Mouse (Mus musculus) cerebellum, adult 11 months (tissue): ENCODE measurements around the gene Bsdc1.
"Not testable (repeated sequence)": the region's sequence is repeated elsewhere in the genome, so short reads cannot be mapped to it uniquely, and the experiment has no call there.

Experiments used
- DNase-seq: peaks from one replicate; pipeline ENCODE4 v3.0.0; 2022

Bsdc1 gene

DNA sequence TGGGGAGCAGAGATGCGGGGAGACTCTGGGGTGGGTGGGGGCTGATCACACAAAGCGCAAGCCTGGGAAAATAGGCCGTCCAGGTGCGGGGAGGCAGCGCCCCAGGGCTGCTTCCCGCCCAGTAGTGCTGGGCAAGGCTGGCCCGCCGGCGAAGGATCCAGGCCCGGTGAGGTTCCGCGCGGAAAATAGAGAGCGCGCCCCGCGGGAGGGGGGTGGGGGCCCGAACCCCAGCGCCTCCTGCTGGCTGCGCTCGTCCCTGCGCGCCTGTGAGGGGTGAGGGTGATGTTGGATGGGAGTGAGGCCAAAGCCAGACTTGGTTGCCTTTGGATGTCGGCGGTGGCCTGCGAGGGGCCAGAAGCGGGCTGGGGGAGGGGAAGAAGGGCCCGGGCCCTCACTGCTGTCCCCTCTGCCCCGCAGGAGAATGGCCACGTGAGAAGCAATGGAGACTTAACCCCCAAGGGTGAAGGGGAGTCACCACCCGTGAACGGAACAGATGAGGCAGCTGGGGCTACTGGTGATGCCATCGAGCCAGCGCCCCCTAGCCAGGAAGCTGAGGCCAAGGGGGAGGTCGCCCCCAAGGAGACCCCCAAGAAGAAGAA, 53.0 kb downstream of the Bsdc1 start:
- DNase-seq, result no peak

- DNase-seq, result no peak
These were observed 55.5 kb downstream of the Bsdc1 start for GRCm38 (mm10) chr4:129516925-129517324.

GRCm38 (mm10) chr4:129518519-129518918, 57.1 kb downstream of the Bsdc1 start:
- no peak for DNase-seq

- DNase-seq, result no peak
These were observed 64.0 kb downstream of the Bsdc1 start for GRCm38 (mm10) chr4:129525338-129525737.

DNA sequence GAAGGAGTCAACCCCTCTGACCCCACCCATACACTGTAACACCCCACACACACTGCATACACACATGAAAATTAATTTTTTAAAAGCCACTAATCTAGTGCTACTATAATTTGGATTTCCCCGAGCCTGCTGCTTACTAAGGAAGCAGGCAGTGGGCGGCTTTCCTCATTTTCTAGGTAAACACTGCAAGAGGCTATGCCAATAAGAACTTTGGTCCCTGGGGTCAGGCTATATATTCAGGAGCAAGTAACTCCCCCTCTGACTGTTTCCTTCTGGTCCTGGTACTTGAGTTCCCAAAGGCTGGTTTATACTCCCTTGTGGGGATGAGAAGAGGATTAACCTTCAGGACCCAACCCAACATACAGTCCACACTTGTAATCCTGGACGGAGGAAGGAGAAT, 64.5 kb downstream of the Bsdc1 start:
- no peak for DNase-seq

DNA sequence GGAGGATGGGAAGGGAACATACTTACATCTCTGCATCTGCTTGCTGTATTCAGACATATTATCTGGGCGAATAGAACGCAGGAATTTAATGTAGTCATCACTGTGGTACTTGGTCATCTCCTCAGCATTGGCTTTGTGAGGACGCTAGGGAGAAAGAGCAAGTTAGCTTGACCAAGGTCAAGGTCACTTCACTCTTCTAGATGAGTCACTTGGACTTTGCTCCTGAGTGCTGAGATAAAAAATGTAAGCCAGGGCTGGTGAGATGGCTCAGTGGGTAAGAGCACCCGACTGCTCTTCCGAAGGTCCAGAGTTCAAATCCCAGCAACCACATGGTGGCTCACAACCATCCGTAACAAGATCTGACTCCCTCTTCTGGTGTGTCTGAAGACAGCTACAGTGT, 67.5 kb downstream of the Bsdc1 start:
- not testable (repeated sequence) for DNase-seq
